Mouse (Mus musculus) macrophage (primary cell): ENCODE measurements around the gene Diaph3. TPM values are rescaled to one million over a fixed set of nuclear protein-coding genes. Genes with fewer than 3 reads are reported as not detected.
"Not testable (repeated sequence)": the region's sequence is repeated elsewhere in the genome, so short reads cannot be mapped to it uniquely, and the experiment has no call there.

ENCODE experiments used
- H3K27ac ChIP-seq: fragments of 350-480 bp; formaldehyde crosslinking; 2 replicates; pipeline ENCODE4 v1.9.0; 2021
- H3K36me3 ChIP-seq: fragments of 350-480 bp; formaldehyde crosslinking; 2 replicates; pipeline ENCODE4 v1.9.0; 2021; ENCODE audit errors: inconsistent target
- H3K4me3 ChIP-seq: fragments of 350-480 bp; formaldehyde crosslinking; 2 replicates; pipeline ENCODE4 v1.9.0; 2021; ENCODE audit errors: inconsistent target
- H3K79me2 ChIP-seq: fragments of 350-480 bp; formaldehyde crosslinking; 2 replicates; pipeline ENCODE4 v1.9.0; 2021; ENCODE audit errors: inconsistent target
- WGBS: methylation state at CpG from one replicate; pipeline ENCODE4 v1.1.7; 2026; ENCODE audit warnings: inconsistent platforms; ENCODE audit not compliant: missing documents; 5-methylcytosine and 5-hydroxymethylcytosine counted together
- polyA plus RNA-seq: library from polyadenylated mRNA; stranded (reverse); fragments of 250-400 nt; gene quantifications from 3 replicates; pipeline ENCODE4 v1.2.4, GENCODE M21; 2018; ENCODE audit warnings: inconsistent platforms

The Diaph3 gene
- polyA plus RNA-seq, 1 experiment from 2014 or later = 4.9 TPM

DNA sequence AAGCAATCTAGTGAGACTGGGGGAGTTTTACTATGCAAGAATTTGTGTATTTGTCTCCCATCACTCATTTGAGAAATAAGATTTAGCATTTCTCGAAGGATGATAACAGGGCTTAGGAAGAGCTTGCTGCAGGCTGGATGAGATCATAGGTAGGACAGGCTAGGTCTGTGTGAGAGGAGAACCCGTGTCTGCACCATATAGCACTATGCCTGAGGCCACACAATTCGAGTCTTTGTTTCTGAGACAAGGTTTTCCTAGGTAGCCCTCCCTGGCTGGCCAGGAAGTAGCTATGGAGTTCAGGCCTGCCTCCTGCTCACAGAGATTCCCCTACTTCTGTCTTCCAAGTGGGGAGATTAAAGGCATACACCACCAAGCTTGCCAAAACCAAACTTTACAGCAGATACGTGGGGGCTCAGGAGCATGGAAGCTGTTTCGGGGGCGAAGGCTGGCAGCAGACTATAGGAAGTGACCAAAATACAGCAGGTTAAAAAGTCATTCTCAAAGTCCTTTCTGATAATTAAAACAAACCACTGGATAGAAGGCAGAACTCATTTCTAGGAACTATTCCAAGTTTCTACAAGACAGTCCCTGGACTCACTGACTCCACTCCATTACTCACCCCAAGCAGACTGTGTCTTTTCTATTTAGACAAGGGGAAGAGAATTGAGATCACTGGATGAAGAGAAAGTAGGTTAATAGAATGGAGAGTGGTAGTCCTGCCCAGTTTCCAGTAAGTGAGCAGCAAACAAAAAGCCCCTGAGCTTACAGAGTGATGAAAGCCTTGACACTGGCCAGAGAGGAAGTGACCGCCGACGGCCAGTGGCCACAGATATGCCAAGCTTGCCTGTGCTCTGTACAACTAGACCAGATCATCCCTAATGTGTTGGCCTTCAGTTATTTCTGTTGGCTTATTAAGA is 383.2 kb downstream of the Diaph3 start:
- Histone ChIP-seq H3K79me2 (no peaks in the 10 kb centered on the region), H3K4me3 (no peak overlapping the region), H3K36me3 (no peaks in the 10 kb centered on the region), H3K27ac (no peak overlapping the region)
- WGBS = 92% methylated on average over 9 of the region's 9 CpGs

- no peaks in the 10 kb centered on the region for H3K79me2 ChIP-seq
- H3K4me3 ChIP-seq = no peak overlapping the region
- WGBS = 89% methylated on average over 4 of the region's 4 CpGs
- no peak overlapping the region for H3K27ac ChIP-seq
- no peaks in the 10 kb centered on the region for H3K36me3 ChIP-seq
These were observed 383.9 kb downstream of the Diaph3 start for GRCm38 (mm10) chr14:86757132-86757531.

GRCm38 (mm10) chr14:86750351-86750750 is 390.7 kb downstream of the Diaph3 start:
- WGBS = 96% methylated on average over 7 of the region's 7 CpGs
- H3K27ac ChIP-seq = no peak overlapping the region
- no peaks in the 10 kb centered on the region for H3K36me3 ChIP-seq
- H3K4me3 ChIP-seq = no peak overlapping the region
- H3K79me2 ChIP-seq = no peaks in the 10 kb centered on the region

GRCm38 (mm10) chr14:86749425-86749824 is 391.6 kb downstream of the Diaph3 start:
- H3K79me2 ChIP-seq = no peaks in the 10 kb centered on the region
- H3K36me3 ChIP-seq = no peaks in the 10 kb centered on the region
- no peak overlapping the region for H3K27ac ChIP-seq
- no peak overlapping the region for H3K4me3 ChIP-seq
- WGBS = 96% methylated on average over 4 of the region's 4 CpGs

DNA sequence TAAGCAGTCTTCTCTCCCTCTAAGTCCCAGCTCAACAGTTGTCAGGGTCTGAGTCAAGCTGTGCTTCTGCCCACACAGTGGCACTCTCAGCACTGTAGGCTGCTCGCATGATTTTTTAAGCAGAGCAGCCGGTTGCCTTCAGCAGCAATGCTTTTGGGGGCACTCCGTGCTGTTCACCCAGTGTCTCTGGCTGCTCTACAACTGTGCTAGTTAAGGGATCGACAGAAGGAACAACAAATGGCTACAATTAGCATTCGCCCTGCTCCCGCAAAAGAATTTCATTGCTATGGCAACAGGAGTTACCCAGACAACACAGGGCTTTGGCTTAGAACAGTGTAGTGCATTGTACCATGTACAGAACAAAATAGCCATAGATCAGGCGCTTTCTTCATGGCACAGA is 392.2 kb downstream of the Diaph3 start:
- Histone ChIP-seq H3K27ac (no peak overlapping the region), H3K79me2 (no peaks in the 10 kb centered on the region), H3K4me3 (no peak overlapping the region), H3K36me3 (no peaks in the 10 kb centered on the region)
- 97% methylated on average over 7 of the region's 7 CpGs for WGBS

DNA sequence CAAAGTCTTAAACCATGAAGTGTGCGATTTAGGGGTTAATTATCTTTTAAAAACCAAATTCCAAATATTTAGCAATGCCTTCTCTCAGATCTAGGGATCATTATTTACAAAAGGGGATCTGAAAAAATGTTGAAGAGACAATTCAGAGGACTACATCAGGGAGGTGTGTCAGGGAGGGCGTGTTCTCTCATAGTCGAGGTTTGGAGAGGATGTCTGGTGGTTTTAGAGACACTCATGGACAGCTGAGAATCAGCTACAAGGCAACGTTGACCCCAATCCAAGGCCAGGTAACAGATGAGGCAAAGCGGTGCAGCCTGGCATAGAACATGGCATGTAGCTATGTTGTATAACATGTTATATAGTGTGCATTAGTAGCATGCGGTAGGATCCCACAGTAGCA is 396.5 kb downstream of the Diaph3 start:
- Histone ChIP-seq H3K27ac (no peak overlapping the region), H3K79me2 (no peaks in the 10 kb centered on the region), H3K36me3 (no peaks in the 10 kb centered on the region), H3K4me3 (no peak overlapping the region)
- 78% methylated on average over 6 of the region's 6 CpGs for WGBS

GRCm38 (mm10) chr14:86741855-86742531 is 399.0 kb downstream of the Diaph3 start:
- WGBS = 93% methylated on average over 7 of the region's 7 CpGs
- Histone ChIP-seq H3K4me3 (no peak overlapping the region), H3K79me2 (no peaks in the 10 kb centered on the region), H3K27ac (no peak overlapping the region), H3K36me3 (no peaks in the 10 kb centered on the region)

GRCm38 (mm10) chr14:86738916-86739315 is 402.1 kb downstream of the Diaph3 start:
- no peak overlapping the region for H3K27ac ChIP-seq
- H3K79me2 ChIP-seq = no peaks in the 10 kb centered on the region
- 96% methylated on average over 5 of the region's 5 CpGs for WGBS
- H3K36me3 ChIP-seq = no peaks in the 10 kb centered on the region
- no peak overlapping the region for H3K4me3 ChIP-seq

DNA sequence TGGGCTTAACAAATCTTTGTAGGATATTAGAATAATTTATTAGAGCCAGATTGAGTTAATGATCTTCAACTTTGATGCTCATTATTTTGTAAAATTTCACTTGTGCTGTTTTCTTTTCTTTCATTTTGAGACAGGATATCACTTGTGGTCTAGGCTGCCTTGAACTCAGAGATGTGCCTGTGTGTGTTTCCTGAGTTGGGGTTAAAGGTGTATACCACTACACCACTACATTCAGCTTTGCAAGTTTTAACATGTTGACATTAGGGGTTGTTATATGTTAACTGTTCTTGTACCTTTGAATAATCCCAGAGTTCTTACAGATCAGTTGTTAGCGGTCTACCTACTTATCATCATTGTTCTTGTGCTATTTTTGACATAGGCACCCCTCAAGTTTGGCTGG is 404.4 kb downstream of the Diaph3 start:
- WGBS = 100% methylated on average over 1 of the region's 1 CpGs

GRCm38 (mm10) chr14:86731300-86731699 is 409.7 kb downstream of the Diaph3 start:
- H3K27ac ChIP-seq = no peak overlapping the region
- WGBS = 92% methylated on average over 1 of the region's 1 CpGs
- no peaks in the 10 kb centered on the region for H3K36me3 ChIP-seq
- no peaks in the 10 kb centered on the region for H3K79me2 ChIP-seq
- no peak overlapping the region for H3K4me3 ChIP-seq

More for the DNA sequence above, 404.4 kb downstream of the Diaph3 start:
- H3K79me2 ChIP-seq = no peaks in the 10 kb centered on the region
- no peaks in the 10 kb centered on the region for H3K36me3 ChIP-seq
- H3K4me3 ChIP-seq = no peak overlapping the region
- H3K27ac ChIP-seq = no peak overlapping the region

GRCm38 (mm10) chr14:86729617-86730098 is 411.4 kb downstream of the Diaph3 start:
- Histone ChIP-seq H3K36me3 (no peaks in the 10 kb centered on the region), H3K4me3 (no peak overlapping the region), H3K27ac (no peak overlapping the region), H3K79me2 (no peaks in the 10 kb centered on the region)
- 93% methylated on average over 4 of the region's 4 CpGs for WGBS

DNA sequence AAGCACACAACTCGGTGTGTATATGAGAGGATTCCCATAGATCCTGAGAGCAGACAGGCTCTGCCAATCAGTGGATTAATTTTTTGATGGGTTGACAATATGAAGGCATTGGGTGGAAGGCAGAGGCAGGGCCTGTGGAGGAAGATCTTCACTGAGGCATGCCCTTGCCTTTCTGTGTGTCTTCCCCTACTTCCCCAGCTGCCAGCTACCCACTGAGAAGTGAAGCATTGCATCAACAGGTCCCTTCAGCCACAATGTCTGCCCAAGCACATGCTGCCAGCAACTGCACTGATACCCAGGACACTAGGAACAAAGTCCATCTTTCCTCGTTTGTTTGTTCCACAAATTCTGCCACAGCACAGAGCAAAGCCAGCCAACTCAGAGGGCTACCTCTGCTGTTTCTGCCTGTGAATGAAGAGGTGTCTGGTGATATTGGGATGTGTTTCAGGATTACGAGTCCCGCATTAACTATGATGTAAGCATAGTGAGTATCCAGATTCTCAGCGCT is 413.4 kb downstream of the Diaph3 start:
- Histone ChIP-seq H3K36me3 (no peaks in the 10 kb centered on the region), H3K4me3 (no peak overlapping the region), H3K27ac (no peak overlapping the region), H3K79me2 (no peaks in the 10 kb centered on the region)
- WGBS = 87% methylated on average over 5 of the region's 5 CpGs

DNA sequence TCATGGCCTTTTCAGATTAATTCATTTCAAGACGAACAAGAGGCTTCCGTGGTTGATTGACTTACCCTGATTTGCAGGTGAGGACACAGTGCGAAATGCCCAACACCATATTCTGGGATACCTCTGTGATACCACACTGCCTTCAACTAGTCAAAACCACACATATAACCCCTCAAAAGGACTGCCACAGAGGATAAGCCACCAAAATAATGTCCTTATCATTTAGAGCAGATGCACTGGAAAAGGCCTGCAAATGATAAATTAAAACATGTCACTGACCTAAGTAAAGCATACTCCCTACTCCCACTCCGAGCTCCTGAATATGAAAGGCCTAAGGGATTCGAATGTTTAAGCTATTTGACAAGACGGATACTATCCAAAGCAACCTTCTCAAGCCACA is 419.3 kb downstream of the Diaph3 start:
- H3K79me2 ChIP-seq = no peaks in the 10 kb centered on the region
- no peak overlapping the region for H3K4me3 ChIP-seq
- H3K27ac ChIP-seq = no peak overlapping the region
- WGBS = 92% methylated on average over 6 of the region's 6 CpGs
- H3K36me3 ChIP-seq = no peaks in the 10 kb centered on the region

DNA sequence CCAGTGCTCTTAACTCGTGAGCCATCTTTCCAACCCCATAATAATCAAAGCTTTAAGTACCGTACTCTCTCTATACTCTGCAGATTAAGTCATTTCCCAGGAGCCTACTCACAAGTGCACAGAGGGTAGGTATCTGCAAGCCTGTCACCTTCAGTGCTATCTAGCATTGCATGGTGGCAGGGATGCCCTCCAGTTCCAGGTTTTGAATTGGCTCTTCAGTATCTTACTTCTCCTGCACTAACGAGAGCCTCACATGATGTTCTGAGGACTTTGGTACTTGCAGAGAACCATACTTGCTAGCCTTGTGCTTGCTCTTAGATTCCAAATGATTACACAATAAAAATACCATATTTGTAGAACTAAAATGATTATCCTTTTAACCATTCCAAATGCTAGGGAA is 420.0 kb downstream of the Diaph3 start:
- 91% methylated on average over 3 of the region's 3 CpGs for WGBS
- Histone ChIP-seq H3K27ac (no peak overlapping the region), H3K36me3 (no peaks in the 10 kb centered on the region), H3K79me2 (no peaks in the 10 kb centered on the region), H3K4me3 (no peak overlapping the region)

DNA sequence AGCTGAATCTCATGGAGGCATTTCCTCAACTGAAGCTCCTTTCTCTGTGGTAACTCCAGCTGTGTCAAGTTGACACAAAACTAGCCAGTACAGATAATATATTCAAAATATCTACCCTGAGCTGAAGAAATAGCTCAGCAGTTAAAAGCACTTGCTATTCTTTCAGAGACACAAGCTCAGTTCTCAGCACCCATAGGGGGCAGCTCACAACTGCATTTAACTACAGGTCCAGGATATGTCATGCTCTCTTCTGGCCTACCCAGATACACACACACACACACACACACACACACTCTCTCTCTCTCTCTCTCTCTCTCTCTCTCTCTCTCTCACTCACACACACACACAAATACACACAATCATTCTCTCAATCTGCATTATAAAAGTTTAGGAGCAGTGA is 420.6 kb downstream of the Diaph3 start:
- not testable (repeated sequence) for H3K27ac ChIP-seq, H3K36me3 ChIP-seq, H3K79me2 ChIP-seq, H3K4me3 ChIP-seq
